ENCODE assay signal across 10 mouse cellular contexts in genomic region chr4:115979437-115979836, GRCm38 (mm10). TPM values are rescaled to one million over a fixed set of nuclear protein-coding genes. Genes with fewer than 3 reads are reported as not detected.
A peak's percentile ranks its signal among the peaks of the same experiment; 100 is the strongest.
DNase-seq lines count a peak whose midpoint lies in the region; ATAC-seq and TF ChIP-seq lines count a peak whose summit lies in the region.
"Had no signal": no experiment of that assay in that cellular context is flagged by ENCODE, and none has a peak within 500 bp of the region (broad histone marks: within the 10 kb centered on the region; RNA-seq: fewer than 3 reads in every experiment).

No protein-coding gene starts in this region.

- peaks cover 80% of the 10 kb centered on the region for H3K27me3 ChIP-seq in embryonic facial prominence, embryonic 12.5 days
- peaks cover 70% of the 10 kb centered on the region for H3K27me3 ChIP-seq in intestine, embryonic 15.5 days (replicated peaks)
- H3K27me3 ChIP-seq in neural tube, embryonic 12.5 days (replicated peaks) = peaks cover 85% of the 10 kb centered on the region

- no peak for ATAC-seq in embryonic facial prominence, embryonic 12.5 days (ENCODE audit: insufficient number of reproducible peaks, insufficient read depth, low FRiP score, low TSS enrichment)
- 0 out of 2 replicates have a peak, but pooled peaks have one; percentile 38 for ATAC-seq in intestine, embryonic 15.5 days
- ATAC-seq in neural tube, embryonic 12.5 days (ENCODE audit: low FRiP score, low read depth) = peak; percentile 19

- no peak overlapping the region for H3K27ac ChIP-seq in embryonic facial prominence, embryonic 12.5 days
- no peak overlapping the region for H3K27ac ChIP-seq in intestine, embryonic 15.5 days
- H3K27ac ChIP-seq in neural tube, embryonic 12.5 days = no peak overlapping the region

- H3K4me2 ChIP-seq in embryonic facial prominence, embryonic 12.5 days (replicated peaks) = peak overlapping the region; percentile 51
- peak overlapping the region; percentile 65 for H3K4me2 ChIP-seq in intestine, embryonic 15.5 days (replicated peaks)
- H3K4me2 ChIP-seq in neural tube, embryonic 12.5 days (replicated peaks) = peak overlapping the region; percentile 61

- no peaks in the 10 kb centered on the region for H3K36me3 ChIP-seq in embryonic facial prominence, embryonic 12.5 days
- H3K36me3 ChIP-seq in intestine, embryonic 15.5 days = no peaks in the 10 kb centered on the region
- no peaks in the 10 kb centered on the region for H3K36me3 ChIP-seq in neural tube, embryonic 12.5 days

- peak overlapping the region; percentile 34; the same call in 1 of the 2 replicates for H3K9ac ChIP-seq in embryonic facial prominence, embryonic 12.5 days
- peak overlapping the region; percentile 13; the same call in 1 of the 2 replicates for H3K9ac ChIP-seq in intestine, embryonic 15.5 days
- peak overlapping the region; percentile 26; the same call in 1 of the 2 replicates for H3K9ac ChIP-seq in neural tube, embryonic 12.5 days

- peaks cover 12% of the 10 kb centered on the region for H3K4me1 ChIP-seq in embryonic facial prominence, embryonic 12.5 days
- H3K4me1 ChIP-seq in intestine, embryonic 15.5 days (replicated peaks) = peaks cover 7% of the 10 kb centered on the region
- H3K4me1 ChIP-seq in neural tube, embryonic 12.5 days = peaks cover 29% of the 10 kb centered on the region
- H3K4me1 ChIP-seq in lung, adult 2 months (ENCODE audit: control insufficient read depth, insufficient read depth, low read length) = 0 out of 2 replicates have a peak, but pooled peaks cover 2% of the 10 kb centered on the region

- under 1% methylated on average over 39 of the region's 39 CpGs for WGBS in embryonic facial prominence, embryonic 12.5 days
- WGBS in intestine, embryonic 15.5 days = under 1% methylated on average over 39 of the region's 39 CpGs
- under 1% methylated on average over 39 of the region's 39 CpGs for WGBS in neural tube, embryonic 12.5 days
- WGBS in lung, adult 2 months = 2% methylated on average over 35 of the region's 39 CpGs

- peak; percentile 5 to 20 for DNase-seq in kidney, postnatal 4 days
- DNase-seq in kidney, adult 18-20 months = no peak
- no peak for DNase-seq in testis, postnatal 10 days (ENCODE audit: low spot score)
- no peak for DNase-seq in lung, adult 2 months
- DNase-seq in gastrocnemius, postnatal 10 days = no peak

- no peak for TF ChIP-seq POLR2A in lung, adult 2 months (IDR thresholded peaks at IDR 0.05; ENCODE audit: borderline replicate concordance, extremely low read depth, low read depth, low read length)

- no peaks in the 10 kb centered on the region for H3K9me3 ChIP-seq in embryonic facial prominence, embryonic 12.5 days
- no peaks in the 10 kb centered on the region for H3K9me3 ChIP-seq in intestine, embryonic 15.5 days
- no peaks in the 10 kb centered on the region for H3K9me3 ChIP-seq in neural tube, embryonic 12.5 days

- no peak for TF ChIP-seq CTCF in lung, adult 2 months (IDR thresholded peaks at IDR 0.05; ENCODE audit: insufficient read depth, low read length)

- H3K4me3 ChIP-seq in embryonic facial prominence, embryonic 12.5 days = peak overlapping the region; percentile 27
- H3K4me3 ChIP-seq in intestine, embryonic 15.5 days (replicated peaks) = peak overlapping the region; percentile 28
- peak overlapping the region; percentile 24; the same call in 1 of the 2 replicates for H3K4me3 ChIP-seq in neural tube, embryonic 12.5 days
- H3K4me3 ChIP-seq in lung, adult 2 months (replicated peaks; ENCODE audit: extremely low read depth, low read depth, low read length) = no peak overlapping the region
- H3K4me3 ChIP-seq: erythroblast, embryonic 14.5 days had no signal

RNA-seq across cellular contexts. Expression of gene Faah, which starts 38.3 kb away (rescaled TPM):
- polyA plus RNA-seq in embryonic facial prominence, embryonic 12.5 days (2016; fragmentation: Nextera tagmentation; extraction: Ambion mirVana) = 2.8 and 3.3 TPM in 2 replicates
- polyA plus RNA-seq in intestine, embryonic 15.5 days (2015; fragmentation: Nextera tagmentation; extraction: Ambion mirVana) = 48.2 and 57.6 TPM in 2 replicates
- 4.8 and 5.8 TPM in 2 replicates for polyA plus RNA-seq in neural tube, embryonic 12.5 days (2016; fragmentation: Nextera tagmentation; extraction: Ambion mirVana)
- 24.5 and 31.7 TPM in 2 replicates for polyA plus RNA-seq in lung, adult 2 months (2012; rRNA removed)
- under 1 TPM; 0.68 to 0.75 TPM for total RNA-seq in gastrocnemius, postnatal 10 days (2021)

RNA-seq across cellular contexts. Expression of gene Dmbx1, which starts 39.7 kb away (rescaled TPM):
- 1.3 and 1.4 TPM in 2 replicates for polyA plus RNA-seq in embryonic facial prominence, embryonic 12.5 days (2016; fragmentation: Nextera tagmentation; extraction: Ambion mirVana)
- not detected in 2 replicates for polyA plus RNA-seq in intestine, embryonic 15.5 days (2015; fragmentation: Nextera tagmentation; extraction: Ambion mirVana)
- 1.6 and 2.4 TPM in 2 replicates for polyA plus RNA-seq in neural tube, embryonic 12.5 days (2016; fragmentation: Nextera tagmentation; extraction: Ambion mirVana)
- not detected in 2 replicates for polyA plus RNA-seq in lung, adult 2 months (2012; rRNA removed)
- total RNA-seq in gastrocnemius, postnatal 10 days (2021) = not detected
- total RNA-seq: megakaryocyte-erythroid progenitor cell, adult 5-6 weeks had no signal
- polyA plus RNA-seq: erythroblast, embryonic 14.5 days had no signal

Comparison
In these comparisons a context has a peak if more than half of its experiments do, and no peak if none do; other contexts are left out.
1. DNase-seq: peak in kidney, postnatal 4 days (2 of 2); none in kidney, adult 18-20 months (single experiment), testis, postnatal 10 days (single experiment), lung, adult 2 months (single experiment) and gastrocnemius, postnatal 10 days (single experiment).
2. Peak in every context shown above with its lines, with median percentiles within 50 percentile points of each other: H3K4me2 ChIP-seq and H3K9ac ChIP-seq.